Mouse (Mus musculus): ENCODE data around the gene Fam171a2. TPM values are rescaled to one million over a fixed set of nuclear protein-coding genes. Genes with fewer than 3 reads are reported as not detected.

Gene Fam171a2
- total RNA-seq, 2 experiments from 2014 or later, result 10.5 to 11.4 TPM

- DNase-seq, result no peak
- intact Hi-C loops (cut with DNase I), result no loop called here
Observed at GRCm38 (mm10) chr11:102461764-102462163, 14.3 kb upstream of the Fam171a2 start.

- no peak for DNase-seq
- intact Hi-C loops (cut with DNase I), result no loop called here
Observed at GRCm38 (mm10) chr11:102460541-102460940, 13.1 kb upstream of the Fam171a2 start.

- peak; percentile 74 to 77 for DNase-seq
Observed at GRCm38 (mm10) chr11:102455740-102456396, 8.4 kb upstream of the Fam171a2 start.

GRCm38 (mm10) chr11:102453131-102453530 is 5.6 kb upstream of the Fam171a2 start:
- intact Hi-C loops (cut with DNase I), result no loop called here
- DNase-seq, result no peak

More at GRCm38 (mm10) chr11:102455740-102456396, 8.4 kb upstream of the Fam171a2 start:
- intact Hi-C loops (cut with DNase I), result no loop called here

- intact Hi-C loops (cut with DNase I), result no loop called here
- DNase-seq, result no peak
Observed at GRCm38 (mm10) chr11:102449043-102450008, 1.8 kb upstream of the Fam171a2 start.

- DNase-seq, result no peak
- intact Hi-C loops (cut with DNase I), result no loop called here
Observed at GRCm38 (mm10) chr11:102448327-102448726, 845 bp upstream of the Fam171a2 start.

GRCm38 (mm10) chr11:102446581-102447461 is 661 bp downstream of the Fam171a2 start:
- intact Hi-C loops (cut with DNase I), result no loop called here
- DNase-seq, result peak; percentile 33 to 50

GRCm38 (mm10) chr11:102445891-102446361 is 1.6 kb downstream of the Fam171a2 start:
- intact Hi-C loops (cut with DNase I), result no loop called here
- DNase-seq, result peak; percentile 56 to 58

- intact Hi-C loops (cut with DNase I), result no loop called here
- DNase-seq, result peak; percentile 60 to 65
Observed at GRCm38 (mm10) chr11:102445264-102445890, 2.1 kb downstream of the Fam171a2 start.

GRCm38 (mm10) chr11:102444781-102445180 is 2.7 kb downstream of the Fam171a2 start:
- DNase-seq, result no peak
- intact Hi-C loops (cut with DNase I), result no loop called here

- intact Hi-C loops (cut with DNase I), result no loop called here
Observed at GRCm38 (mm10) chr11:102444321-102444720, 3.2 kb downstream of the Fam171a2 start.

GRCm38 (mm10) chr11:102443740-102444139 is 3.7 kb downstream of the Fam171a2 start:
- intact Hi-C loops (cut with DNase I), result no loop called here
- no peak for DNase-seq

More at GRCm38 (mm10) chr11:102444321-102444720, 3.2 kb downstream of the Fam171a2 start:
- DNase-seq, result no peak

- no peak for DNase-seq
- intact Hi-C loops (cut with DNase I), result no loop called here
Observed at GRCm38 (mm10) chr11:102442089-102442488, 5.4 kb downstream of the Fam171a2 start.

- intact Hi-C loops (cut with DNase I), result no loop called here
- no peak for DNase-seq
Observed at GRCm38 (mm10) chr11:102441434-102441833, 6.0 kb downstream of the Fam171a2 start.

GRCm38 (mm10) chr11:102440255-102440654 is 7.2 kb downstream of the Fam171a2 start:
- intact Hi-C loops (cut with DNase I), result no loop called here
- DNase-seq, result no peak

GRCm38 (mm10) chr11:102439093-102440082 is 8.1 kb downstream of the Fam171a2 start:
- intact Hi-C loops (cut with DNase I), result no loop called here
- DNase-seq, result no peak

GRCm38 (mm10) chr11:102438212-102439092 is 9.0 kb downstream of the Fam171a2 start:
- intact Hi-C loops (cut with DNase I), result no loop called here
- DNase-seq, result peak; percentile 83 to 90

All from heart, postnatal 14 days (tissue).